Mouse (Mus musculus) cortical plate, adult 2 months (tissue): ENCODE measurements around the gene Trpc2. TPM values are rescaled to one million over a fixed set of nuclear protein-coding genes. Genes with fewer than 3 reads are reported as not detected.

Experiments
- H3K27ac ChIP-seq: fragments of 200-500 bp; 2 replicates; pipeline ENCODE4 v1.5.1; 2012; ENCODE audit warnings: low read length, control low read depth, inconsistent platforms; ENCODE audit not compliant: insufficient read depth
- H3K4me1 ChIP-seq: fragments of 200-500 bp; 2 replicates; pipeline ENCODE4 v1.6.1; 2011; ENCODE audit warnings: low read length; ENCODE audit not compliant: control insufficient read depth, insufficient read depth
- H3K4me3 ChIP-seq: fragments of 200-500 bp; 2 replicates; pipeline ENCODE4 v1.5.1; 2011; ENCODE audit warnings: mild to moderate bottlenecking, low read length, control low read depth; ENCODE audit not compliant: insufficient read depth
- CTCF ChIP-seq: fragments of 200-500 bp; IDR thresholded peaks from 2 replicates; pipeline ENCODE4 v1.5.1; 2011; ENCODE audit warnings: mild to moderate bottlenecking, control low read depth, low read length; ENCODE audit not compliant: insufficient read depth; ENCODE audit errors: extremely low read depth
- POLR2A ChIP-seq: fragments of 200-500 bp; IDR thresholded peaks from 2 replicates; pipeline ENCODE4 v1.6.1; 2011; ENCODE audit warnings: mild to moderate bottlenecking, low read length, control low read depth; ENCODE audit not compliant: insufficient read depth; ENCODE audit errors: extremely low read depth
- polyA plus RNA-seq: library from polyadenylated mRNA; depleted of rRNA; stranded (reverse); fragments of >200 nt; gene quantifications from 2 replicates; pipeline ENCODE4 v1.2.3, GENCODE M21; 2012

Gene Trpc2
- polyA plus RNA-seq, 1 experiment = 2.0 TPM

DNA sequence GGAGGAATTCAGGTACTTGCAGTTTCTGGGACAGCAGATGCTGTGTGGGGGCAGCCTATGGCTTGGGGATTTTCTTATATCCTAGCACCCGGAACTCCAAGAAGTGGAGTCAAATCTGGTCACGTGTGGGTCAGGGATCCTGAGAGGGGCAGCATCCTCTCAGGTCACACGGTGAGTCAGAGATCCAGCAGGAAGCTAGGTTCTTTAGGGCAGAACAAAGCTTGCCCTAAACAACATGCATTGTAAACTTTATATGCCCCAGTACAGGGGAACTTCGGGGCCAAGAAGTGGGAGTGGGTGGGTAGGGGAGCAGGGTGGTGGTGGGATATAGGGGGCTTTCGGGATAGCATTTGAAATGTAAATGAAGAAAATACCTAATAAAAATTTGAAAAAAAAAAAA, 18.0 kb downstream of the Trpc2 start:
- Histone ChIP-seq H3K4me1 (no peaks in the 10 kb centered on the region), H3K4me3 (no peak overlapping the region), H3K27ac (no peak overlapping the region)
- TF ChIP-seq CTCF = no peak
- TF ChIP-seq POLR2A = no peak

DNA sequence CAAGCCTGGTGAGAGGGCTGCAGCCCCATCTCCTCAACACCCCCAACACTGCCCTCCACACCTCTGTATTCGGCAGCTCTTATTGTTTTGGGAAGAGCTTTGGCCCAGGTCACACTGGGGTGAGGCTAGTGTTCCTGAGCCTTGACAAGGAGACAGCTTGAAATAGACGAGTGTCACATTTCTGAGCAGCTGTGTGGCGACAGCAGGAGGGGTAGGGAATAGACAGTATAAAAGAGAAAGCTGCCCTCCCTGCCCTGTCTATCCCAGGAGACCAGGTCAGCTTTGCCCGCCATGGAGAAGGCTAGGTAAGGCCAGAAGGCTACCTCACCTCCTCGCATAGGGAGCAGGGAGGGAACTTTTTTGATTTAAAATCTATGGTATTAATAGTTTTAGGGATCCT, 18.6 kb downstream of the Trpc2 start, which contains the start of gene Art1:
Art1 (plus strand) TSS at position 257 of the 400 bp plus-strand sequence.
- H3K27ac ChIP-seq = no peak within 1 kb of the TSS
- H3K4me3 ChIP-seq = no peak within 1 kb of the TSS
- H3K4me1 ChIP-seq = no peaks in the 10 kb centered on the region
- TF ChIP-seq POLR2A = no peak
- no peak for TF ChIP-seq CTCF

DNA sequence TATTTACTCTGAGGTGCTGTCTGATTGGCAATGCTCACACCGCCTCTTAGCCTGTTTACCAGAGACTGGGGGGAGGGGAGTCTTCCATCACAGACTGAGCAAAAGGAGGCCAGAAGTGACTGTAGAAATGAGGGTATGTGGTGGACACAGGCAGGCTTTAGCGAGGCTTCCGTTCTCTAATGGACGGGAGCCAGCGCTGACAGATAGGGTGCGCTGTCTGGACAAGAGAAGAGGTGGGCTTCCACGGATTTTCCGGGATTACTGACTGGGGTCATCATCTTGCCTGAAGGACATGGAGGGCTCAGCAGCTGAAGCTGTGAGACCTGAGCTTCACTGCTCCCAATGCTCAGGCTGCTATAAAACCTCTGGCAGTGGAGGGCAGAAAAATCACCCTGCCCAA, 19.3 kb downstream of the Trpc2 start:
- Histone ChIP-seq H3K4me3 (no peak overlapping the region), H3K27ac (no peak overlapping the region), H3K4me1 (no peaks in the 10 kb centered on the region)
- TF ChIP-seq POLR2A = no peak
- TF ChIP-seq CTCF = no peak

DNA sequence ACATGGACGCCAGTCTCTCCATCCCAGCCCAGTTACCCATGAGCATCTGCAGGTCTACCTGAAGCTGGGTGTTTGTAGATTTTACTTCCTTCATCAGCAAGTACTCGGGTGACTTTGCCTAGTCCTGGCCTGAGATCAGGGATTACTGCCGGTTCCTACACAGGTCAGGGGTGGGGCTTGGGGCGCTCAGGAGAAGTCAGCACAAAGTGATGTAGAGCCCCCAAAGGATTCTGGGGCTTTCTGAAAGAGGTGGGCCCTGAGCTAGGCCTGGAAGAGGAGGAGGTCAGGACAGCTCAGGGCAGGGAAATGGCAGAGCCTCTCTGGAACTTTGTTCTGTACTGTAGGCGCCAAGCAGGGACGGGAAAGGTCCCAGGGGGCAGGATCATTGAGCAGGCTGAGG, 19.8 kb downstream of the Trpc2 start:
- H3K4me3 ChIP-seq = no peak overlapping the region
- no peak overlapping the region for H3K27ac ChIP-seq
- no peaks in the 10 kb centered on the region for H3K4me1 ChIP-seq
- TF ChIP-seq CTCF (no peak), POLR2A (no peak)

DNA sequence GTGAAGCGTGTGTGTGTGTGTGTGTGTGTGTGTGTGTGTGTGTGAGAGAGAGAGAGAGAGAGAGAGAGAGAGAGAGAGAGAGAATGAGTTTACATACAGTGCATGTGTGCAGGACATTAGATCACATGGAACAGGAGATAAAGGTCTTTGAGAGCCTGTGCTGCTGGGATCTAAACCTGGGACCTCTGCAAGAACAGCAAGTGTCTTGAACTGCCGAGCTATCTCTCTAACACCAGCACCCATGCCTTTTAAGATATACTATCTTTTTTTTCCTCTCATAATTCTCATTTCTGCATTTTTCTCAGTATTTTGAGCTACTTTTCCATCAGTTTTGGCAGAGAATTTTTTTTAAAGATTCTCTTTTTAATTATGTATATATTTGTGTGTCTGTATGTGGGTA, 20.6 kb downstream of the Trpc2 start:
- no peak overlapping the region for H3K4me3 ChIP-seq
- TF ChIP-seq POLR2A (no peak), CTCF (no peak)
- no peaks in the 10 kb centered on the region for H3K4me1 ChIP-seq
- no peak overlapping the region for H3K27ac ChIP-seq

DNA sequence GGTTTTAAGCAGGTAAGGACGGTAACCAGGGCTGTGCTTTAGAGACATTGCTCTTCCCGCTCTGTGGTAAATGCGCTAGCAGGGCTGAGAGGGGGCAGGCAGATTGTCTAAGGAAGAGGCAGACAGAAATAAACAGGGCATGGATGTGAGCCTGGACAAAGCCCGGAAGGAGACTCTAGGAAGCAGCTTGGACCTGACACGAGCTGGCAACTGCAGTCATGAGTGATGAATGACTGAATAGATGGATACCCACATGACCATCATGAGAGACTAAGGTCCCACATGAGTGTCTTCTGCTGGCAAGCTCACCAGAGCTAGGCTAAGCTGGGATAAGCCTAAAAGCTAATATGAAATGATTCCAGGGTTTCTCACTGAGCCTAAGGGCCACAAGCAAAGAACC, 21.2 kb downstream of the Trpc2 start:
- TF ChIP-seq POLR2A = no peak
- TF ChIP-seq CTCF = no peak
- no peak overlapping the region for H3K27ac ChIP-seq
- H3K4me3 ChIP-seq = no peak overlapping the region
- no peaks in the 10 kb centered on the region for H3K4me1 ChIP-seq

DNA sequence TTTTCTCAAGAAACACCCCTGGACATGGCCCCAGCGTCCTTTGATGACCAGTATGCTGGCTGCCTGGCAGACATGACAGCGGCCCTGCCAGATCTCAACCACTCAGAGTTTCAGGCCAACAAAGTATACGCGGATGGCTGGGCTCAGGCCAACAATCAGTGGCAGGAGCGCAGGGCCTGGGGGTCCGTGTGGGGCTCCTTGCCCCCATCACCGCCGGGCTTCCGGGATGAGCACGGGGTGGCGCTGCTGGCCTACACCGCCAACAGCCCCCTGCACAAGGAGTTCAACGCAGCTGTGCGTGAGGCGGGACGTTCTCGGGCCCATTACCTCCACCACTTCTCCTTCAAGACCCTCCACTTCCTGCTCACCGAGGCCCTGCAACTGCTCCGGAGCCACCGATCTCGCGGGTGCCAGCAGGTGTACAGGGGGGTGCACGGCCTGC, 23.8 kb downstream of the Trpc2 start:
- H3K4me3 ChIP-seq = no peak overlapping the region
- no peaks in the 10 kb centered on the region for H3K4me1 ChIP-seq
- no peak overlapping the region for H3K27ac ChIP-seq
- TF ChIP-seq CTCF (no peak), POLR2A (no peak)

DNA sequence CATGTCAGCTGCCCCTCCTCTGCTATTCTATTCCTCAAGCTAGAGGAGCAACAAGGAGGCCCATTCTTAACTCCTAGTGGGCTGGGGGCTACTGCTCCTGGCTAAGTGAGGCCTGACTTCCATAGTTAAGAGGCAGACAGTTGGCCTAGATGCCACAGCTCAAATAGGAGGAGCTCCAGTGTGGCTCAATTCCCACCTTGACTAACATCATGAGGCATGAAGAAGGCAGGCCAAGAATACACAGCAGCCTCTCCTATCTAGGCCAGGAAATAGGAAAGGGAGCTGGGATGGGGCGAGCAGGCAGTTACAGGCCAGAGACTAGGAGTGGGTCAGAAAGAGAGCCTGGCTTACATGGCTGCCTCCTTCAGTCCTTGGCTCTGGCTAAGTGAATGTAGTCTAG, 25.3 kb downstream of the Trpc2 start:
- Histone ChIP-seq H3K4me3 (no peak overlapping the region), H3K4me1 (no peaks in the 10 kb centered on the region), H3K27ac (no peak overlapping the region)
- no peak for TF ChIP-seq POLR2A
- TF ChIP-seq CTCF = no peak

DNA sequence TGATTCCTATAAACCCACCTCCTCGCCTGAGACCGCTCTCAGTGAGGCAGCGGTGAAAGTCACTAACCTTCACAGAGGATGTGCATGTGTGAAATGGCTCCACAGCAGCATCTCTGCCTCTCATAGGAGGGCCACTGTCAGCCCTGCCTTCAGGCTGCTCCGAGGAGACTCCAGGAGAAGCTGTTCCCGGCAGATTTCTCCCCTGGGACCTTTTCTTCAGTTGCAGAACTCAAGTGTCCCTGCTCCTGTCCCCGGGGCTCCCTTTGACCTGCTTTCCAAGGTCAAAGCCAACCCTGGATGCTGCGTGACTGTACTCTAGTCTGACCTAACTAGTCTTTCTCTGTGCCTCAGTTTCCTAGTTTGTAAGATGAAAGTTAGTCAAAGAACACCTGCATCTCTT, 26.3 kb downstream of the Trpc2 start, which contains the start of gene Art5:
Art5 (minus strand) TSS at position 319 of the 400 bp plus-strand sequence.
- no peak within 1 kb of the TSS for H3K27ac ChIP-seq
- TF ChIP-seq CTCF (no peak), POLR2A (no peak)
- H3K4me1 ChIP-seq = no peaks in the 10 kb centered on the region
- H3K4me3 ChIP-seq = no peak within 1 kb of the TSS

DNA sequence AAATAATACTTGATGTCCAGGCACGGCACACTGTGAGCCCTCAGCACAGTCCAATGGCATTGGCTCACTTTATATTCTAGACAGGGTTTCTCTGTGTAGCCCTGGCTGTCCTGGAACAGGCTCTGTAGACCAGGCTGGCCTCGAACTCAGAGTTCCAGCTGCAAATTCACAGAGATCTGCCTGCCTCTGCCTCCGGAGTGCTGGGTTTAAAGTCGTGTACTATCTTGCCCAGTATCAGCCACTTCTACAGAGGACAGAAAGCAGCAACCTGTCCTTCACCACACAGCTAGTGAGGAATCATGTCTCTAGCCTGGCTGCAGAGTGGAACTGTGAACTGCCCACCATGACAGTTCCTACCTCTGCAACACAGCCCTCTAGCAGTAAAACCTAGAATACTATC, 26.8 kb downstream of the Trpc2 start:
- TF ChIP-seq CTCF = no peak
- TF ChIP-seq POLR2A = no peak
- Histone ChIP-seq H3K27ac (no peak overlapping the region), H3K4me1 (no peaks in the 10 kb centered on the region), H3K4me3 (no peak overlapping the region)
